Mouse (Mus musculus): ENCODE data around the gene Zfp358. TPM values are rescaled to one million over a fixed set of nuclear protein-coding genes. Genes with fewer than 3 reads are reported as not detected.

The Zfp358 gene
- total RNA-seq, 2 experiments from 2014 or later = 33.7 to 35.6 TPM

Other genes with a start within 250 kb of the Zfp358 start
- gene Insr, start 213.5 kb upstream of the Zfp358 start, total RNA-seq (2021) = 100 to 1,000 TPM; 111 to 112 TPM
- gene A430078G23Rik, start 139.7 kb upstream of the Zfp358 start, total RNA-seq (2021) = under 1 TPM; 0.51 to 0.56 TPM
- 10 to 100 TPM; 45.0 to 46.8 TPM for gene Arhgef18, start 100.1 kb upstream of the Zfp358 start, total RNA-seq (2021)
- 10 to 100 TPM; 11.0 to 13.5 TPM for gene Pex11g, start 25.5 kb upstream of the Zfp358 start, total RNA-seq (2021)
- gene Tex45, start 22.3 kb upstream of the Zfp358 start, total RNA-seq (2021) = under 1 TPM; 0.25 to 0.56 TPM
- 10 to 100 TPM; 50.5 to 53.2 TPM for gene Mcoln1, start 7.3 kb downstream of the Zfp358 start, total RNA-seq (2021)
- gene Pnpla6, start 22.2 kb downstream of the Zfp358 start, total RNA-seq (2021) = 10 to 100 TPM; 44.4 to 47.5 TPM
- under 1 TPM; 0.34 to 0.50 TPM for gene C330021F23Rik, start 74.9 kb downstream of the Zfp358 start, total RNA-seq (2021)
- gene Camsap3, start 94.2 kb downstream of the Zfp358 start, total RNA-seq (2021) = 10 to 100 TPM; 14.2 to 18.5 TPM
- 10 to 100 TPM; 48.2 to 48.8 TPM for gene Xab2, start 128.2 kb downstream of the Zfp358 start, total RNA-seq (2021)
- 10 to 100 TPM; 90.1 to 98.4 TPM for gene Pet100, start 128.4 kb downstream of the Zfp358 start, total RNA-seq (2021)
- gene Pcp2, start 132.4 kb downstream of the Zfp358 start, total RNA-seq (2021) = not detected
- gene Stxbp2, start 137.8 kb downstream of the Zfp358 start, total RNA-seq (2021) = 100 to 1,000 TPM; 107 to 136 TPM
- gene Retn, start 162.6 kb downstream of the Zfp358 start, total RNA-seq (2021) = 1 to 10 TPM; 1.3 to 1.7 TPM
- gene Mcemp1, start 172.6 kb downstream of the Zfp358 start, total RNA-seq (2021) = 1 to 10 TPM; 1.1 to 1.2 TPM
- 10 to 100 TPM; 14.8 to 14.9 TPM for gene Fcor, start 179.2 kb downstream of the Zfp358 start, total RNA-seq (2021)
- 10 to 100 TPM; 21.7 to 23.8 TPM for gene Trappc5, start 183.2 kb downstream of the Zfp358 start, total RNA-seq (2021)
- under 1 TPM in 1 of 2 experiments, not detected in 1; 0.14 TPM for gene Fcer2a, start 201.0 kb downstream of the Zfp358 start, total RNA-seq (2021)
- gene Clec4g, start 227.5 kb downstream of the Zfp358 start, total RNA-seq (2021) = 1 to 10 TPM in 1 of 2 experiments, not detected in 1; 4.1 TPM

Measured in adrenal gland, postnatal 4 days (tissue).